Mouse (Mus musculus) MEL (cell line): ENCODE data around the gene Gsta4. TPM values are rescaled to one million over a fixed set of nuclear protein-coding genes. Genes with fewer than 3 reads are reported as not detected.

Source experiments
- DNase-seq: peaks from one replicate; pipeline ENCODE4 v3.0.0; 2011; ENCODE audit warnings: low read depth, low spot score
- H3K27ac ChIP-seq: 2 replicates; pipeline ENCODE4 v1.5.1; 2012; ENCODE audit warnings: low read depth, mild to moderate bottlenecking, control low read depth, low read length, moderate library complexity; ENCODE audit not compliant: control insufficient read depth
- H3K27me3 ChIP-seq, 2 experiments: fragments of 150-350 bp in 1 of 2; sonication (generic) in 1 of 2; 2 replicates each; pipeline ENCODE4 v1.6.1; 2012; ENCODE audit warnings: low read length in 2 of 2, mild to moderate bottlenecking in 2 of 2, improper control_type of control experiment in 1 of 2, moderate library complexity in 1 of 2; ENCODE audit not compliant: insufficient read depth in 2 of 2, control insufficient read depth in 1 of 2
- H3K36me3 ChIP-seq, 2 experiments: 2 replicates each; pipeline ENCODE4 v1.6.1; 2012 to 2014; ENCODE audit warnings: low read length in 2 of 2, improper control_type of control experiment in 1 of 2, inconsistent platforms in 1 of 2, mild to moderate bottlenecking in 1 of 2; ENCODE audit not compliant: insufficient read depth in 2 of 2, control insufficient read depth in 1 of 2
- H3K4me1 ChIP-seq, 2 experiments: fragments of 150-350 bp in 1 of 2; sonication (generic) in 1 of 2; 2 replicates each; pipeline ENCODE4 v1.6.1; 2012; ENCODE audit warnings: low read length in 2 of 2, improper control_type of control experiment in 1 of 2, mild to moderate bottlenecking in 1 of 2; ENCODE audit not compliant: insufficient read depth in 2 of 2, control insufficient read depth in 1 of 2
- H3K4me3 ChIP-seq, 2 experiments: fragments of 150-350 bp in 1 of 2; sonication (generic) in 1 of 2; 2 replicates each; pipeline ENCODE4 v1.5.1; 2012; ENCODE audit warnings: low read depth in 2 of 2, low read length in 2 of 2, mild to moderate bottlenecking in 2 of 2, moderate library complexity in 2 of 2, control low read depth in 1 of 2, improper control_type of control experiment in 1 of 2; ENCODE audit not compliant: control insufficient read depth in 1 of 2, insufficient read depth in 1 of 2
- H3K79me2 ChIP-seq: 2 replicates; pipeline ENCODE4 v1.6.1; 2012; ENCODE audit warnings: mild to moderate bottlenecking, low read length, moderate library complexity; ENCODE audit not compliant: control insufficient read depth, poor library complexity, insufficient read depth
- H3K9ac ChIP-seq: 2 replicates; pipeline ENCODE4 v1.6.1; 2012; ENCODE audit warnings: low read depth, mild to moderate bottlenecking, control low read depth, low read length, moderate library complexity; ENCODE audit not compliant: control insufficient read depth, poor library complexity, severe bottlenecking
- H3K9me3 ChIP-seq: fragments of 150-350 bp; sonication (generic); replicated peaks from 2 replicates; pipeline ENCODE4 v1.6.1; 2012; ENCODE audit warnings: mild to moderate bottlenecking, low read length, improper control_type of control experiment, moderate library complexity; ENCODE audit not compliant: insufficient read depth
- CHD2 ChIP-seq: IDR thresholded peaks from 2 replicates; pipeline ENCODE4 v1.6.1; 2011; ENCODE audit warnings: low read length, improper control_type of control experiment
- CTCF ChIP-seq, 3 experiments: IDR thresholded peaks in 2 of 3; conservative IDR thresholded peaks in 1 of 3; 2 replicates each; pipeline ENCODE4 v1.5.1; 2011 to 2012; ENCODE audit warnings: low read length in 3 of 3, low read depth in 2 of 3, mild to moderate bottlenecking in 2 of 3, improper control_type of control experiment in 1 of 3, inconsistent platforms in 1 of 3, mixed read lengths in 1 of 3, moderate library complexity in 1 of 3; ENCODE audit not compliant: control insufficient read depth in 1 of 3, insufficient read depth in 1 of 3, poor library complexity in 1 of 3, severe bottlenecking in 1 of 3
- E2F4 ChIP-seq: IDR thresholded peaks from 2 replicates; pipeline ENCODE4 v1.6.1; 2011; ENCODE audit warnings: low read depth, low read length, improper control_type of control experiment, borderline replicate concordance
- ELF1 ChIP-seq: IDR thresholded peaks from 2 replicates; pipeline ENCODE4 v1.6.1; 2014; ENCODE audit warnings: low read depth, mild to moderate bottlenecking, inconsistent platforms, low read length, improper control_type of control experiment, moderate library complexity
- EP300 ChIP-seq, 2 experiments: IDR thresholded peaks; 2 replicates each; pipeline ENCODE4 v1.6.1; 2011; ENCODE audit warnings: improper control_type of control experiment in 2 of 2, low read length in 2 of 2, low read depth in 1 of 2, mild to moderate bottlenecking in 1 of 2
- GABPA ChIP-seq: IDR thresholded peaks from 2 replicates; pipeline ENCODE4 v1.6.1; 2012; ENCODE audit warnings: low read depth, mild to moderate bottlenecking, inconsistent platforms, low read length, improper control_type of control experiment, moderate library complexity
- GATA1 ChIP-seq: IDR thresholded peaks from 2 replicates; pipeline ENCODE4 v1.6.1; 2011; ENCODE audit warnings: low read depth, low read length, improper control_type of control experiment
- HCFC1 ChIP-seq: IDR thresholded peaks from 2 replicates; pipeline ENCODE4 v1.6.1; 2012; ENCODE audit warnings: low read depth, mild to moderate bottlenecking, inconsistent platforms, low read length, improper control_type of control experiment, moderate library complexity
- KAT2A ChIP-seq: conservative IDR thresholded peaks from 2 replicates; pipeline ENCODE4 v1.6.1; 2012; ENCODE audit warnings: low read depth, low read length, improper control_type of control experiment, inconsistent platforms
- MXI1 ChIP-seq: IDR thresholded peaks from 2 replicates; pipeline ENCODE4 v1.6.1; 2011; ENCODE audit warnings: mild to moderate bottlenecking, low read depth, low read length, improper control_type of control experiment
- MYB ChIP-seq: IDR thresholded peaks from 2 replicates; pipeline ENCODE4 v1.6.1; 2011; ENCODE audit warnings: mild to moderate bottlenecking, low read depth, low read length, improper control_type of control experiment
- POLR2A ChIP-seq, 2 experiments: IDR thresholded peaks; 2 replicates each; pipeline ENCODE4 v1.6.1; 2011 to 2012; ENCODE audit warnings: low read length in 2 of 2, mild to moderate bottlenecking in 2 of 2, control low read depth in 1 of 2, improper control_type of control experiment in 1 of 2, low read depth in 1 of 2, moderate library complexity in 1 of 2; ENCODE audit not compliant: control insufficient read depth in 1 of 2, insufficient read depth in 1 of 2, poor library complexity in 1 of 2
- POLR2AphosphoS2 ChIP-seq: IDR thresholded peaks from 2 replicates; pipeline ENCODE4 v1.6.1; 2011; ENCODE audit warnings: low read length, improper control_type of control experiment
- POLR2AphosphoS5 ChIP-seq: IDR thresholded peaks from 2 replicates; pipeline ENCODE4 v1.6.1; 2012; ENCODE audit warnings: low read depth, borderline replicate concordance, mild to moderate bottlenecking, inconsistent platforms, low read length, moderate library complexity, mixed read lengths
- RAD21 ChIP-seq: IDR thresholded peaks from 2 replicates; pipeline ENCODE4 v1.6.1; 2011; ENCODE audit warnings: mild to moderate bottlenecking, low read depth, low read length, improper control_type of control experiment
- RCOR1 ChIP-seq: IDR thresholded peaks from 2 replicates; pipeline ENCODE4 v1.6.1; 2012; ENCODE audit warnings: low read depth, mild to moderate bottlenecking, inconsistent platforms, low read length, improper control_type of control experiment
- TAL1 ChIP-seq: IDR thresholded peaks from 2 replicates; pipeline ENCODE4 v1.6.1; 2012; ENCODE audit warnings: mild to moderate bottlenecking, inconsistent platforms, low read length, moderate library complexity, mixed read lengths
- TCF12 ChIP-seq: IDR thresholded peaks from 2 replicates; pipeline ENCODE4 v1.6.1; 2014; ENCODE audit warnings: low read depth, mild to moderate bottlenecking, inconsistent platforms, low read length, improper control_type of control experiment, moderate library complexity
- USF1 ChIP-seq: IDR thresholded peaks from 2 replicates; pipeline ENCODE4 v1.6.1; 2014; ENCODE audit warnings: low read depth, mild to moderate bottlenecking, inconsistent platforms, low read length, improper control_type of control experiment, moderate library complexity
- USF2 ChIP-seq, 2 experiments: IDR thresholded peaks; 2 replicates each; pipeline ENCODE4 v1.6.1; 2011 to 2012; ENCODE audit warnings: improper control_type of control experiment in 2 of 2, low read length in 2 of 2, borderline replicate concordance in 1 of 2, inconsistent platforms in 1 of 2, low read depth in 1 of 2, mild to moderate bottlenecking in 1 of 2; ENCODE audit not compliant: insufficient read depth in 1 of 2
- ZNF384 ChIP-seq: IDR thresholded peaks from 2 replicates; pipeline ENCODE4 v1.6.1; 2012; ENCODE audit warnings: low read depth, mild to moderate bottlenecking, inconsistent platforms, low read length, improper control_type of control experiment
- polyA plus RNA-seq, 2 experiments: library from polyadenylated mRNA; stranded (reverse) in 1 of 2; unstranded in 1 of 2; fragments of >175 nt in 1 of 2; fragments of >200 nt in 1 of 2; gene quantifications; 2 replicates each; pipeline versions ENCODE4 v1.2.1 to v1.2.4; 2012; ENCODE audit warnings: low replicate concordance in 2 of 2, low read depth in 1 of 2; ENCODE audit not compliant: insufficient read length in 2 of 2, insufficient read depth in 1 of 2, missing spikeins in 1 of 2
- total RNA-seq: library from RNA; depleted of rRNA; stranded (reverse); fragments of 300-350 nt; gene quantifications from 2 replicates; pipeline ENCODE4 v1.2.3, GENCODE M21; 2012

Gsta4 gene
- total and polyA plus RNA-seq, 3 experiments, result 5.0 to 9.8 TPM; not detected in 1

DNA sequence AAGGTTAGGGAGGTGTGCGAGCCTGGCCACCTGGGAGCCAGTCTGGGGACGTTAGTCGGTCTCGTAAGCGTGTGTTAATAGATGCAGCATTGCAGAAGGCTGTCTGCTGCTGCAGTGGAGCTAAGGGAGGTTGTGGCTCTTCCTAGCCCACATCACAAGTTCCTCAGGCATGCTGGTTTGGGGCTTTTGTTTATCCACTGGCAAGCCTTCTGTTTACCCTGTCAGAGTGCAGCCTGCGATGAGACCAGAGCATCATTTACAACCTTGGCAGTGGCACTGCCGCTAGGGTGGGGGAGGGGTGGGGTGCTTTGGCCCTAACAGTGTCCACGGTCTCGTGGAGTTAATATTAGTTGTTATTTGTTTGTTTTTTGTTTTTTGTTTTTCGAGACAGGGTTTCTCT, 19.3 kb upstream of the Gsta4 start:
- TF ChIP-seq EP300 (IDR thresholded peaks at IDR 0.05; ENCODE audit: low read depth in 1 of 2, low read length in 2 of 2) (no peak), ZNF384 (no peak), GATA1 (no peak)
- H3K4me1 ChIP-seq, result peaks cover 6 to 7% of the 10 kb centered on the region in 2 experiments; a peak in 3 of 4 replicates
- H3K4me3 ChIP-seq, result no peak overlapping the region
- H3K9ac ChIP-seq, result no peak overlapping the region
- no peaks in the 10 kb centered on the region for H3K9me3 ChIP-seq
- no peak overlapping the region for H3K27ac ChIP-seq
- peaks cover 2 to 3% of the 10 kb centered on the region in 2 experiments; a peak in 2 of 4 replicates for H3K36me3 ChIP-seq
- H3K27me3 ChIP-seq, result no peaks in the 10 kb centered on the region
- no peaks in the 10 kb centered on the region for H3K79me2 ChIP-seq
- no peak for DNase-seq

DNA sequence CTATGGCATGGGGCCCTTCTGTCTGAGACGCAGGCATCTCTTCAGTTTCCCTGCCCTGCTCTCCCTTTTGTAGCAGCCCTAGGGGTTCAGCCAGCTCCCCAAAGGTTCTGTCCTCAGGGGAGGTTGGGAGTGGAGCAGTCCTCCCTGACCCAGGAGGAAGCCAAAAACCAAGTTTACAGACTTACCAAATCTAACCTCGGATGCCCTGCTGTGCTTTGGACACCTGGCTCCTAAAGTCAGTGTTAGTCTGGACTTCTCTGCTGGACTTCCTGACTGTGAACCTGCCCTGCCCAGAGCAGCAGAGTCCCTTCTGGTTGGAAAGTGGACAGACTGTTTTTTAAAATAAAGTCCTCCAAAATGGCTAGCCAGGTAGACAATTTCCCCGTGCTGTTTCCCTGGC, 17.8 kb upstream of the Gsta4 start:
- Histone ChIP-seq H3K4me3 (no peak overlapping the region), H3K36me3 (peaks cover 0 to 3% of the 10 kb centered on the region in 2 experiments; a peak in 1 of 4 replicates), H3K9me3 (no peaks in the 10 kb centered on the region)
- no peak for TF ChIP-seq POLR2A (IDR thresholded peaks at IDR 0.05; ENCODE audit: control insufficient read depth in 1 of 2, insufficient read depth in 1 of 2, low read depth in 1 of 2, low read length in 2 of 2, poor library complexity in 1 of 2)
- no peak for TF ChIP-seq TAL1
- no peak for TF ChIP-seq TCF12
- TF ChIP-seq MYB, result no peak
- no peak for TF ChIP-seq KAT2A
- no peak for TF ChIP-seq USF2 (IDR thresholded peaks at IDR 0.05; ENCODE audit: borderline replicate concordance in 1 of 2, insufficient read depth in 1 of 2, low read depth in 1 of 2, low read length in 2 of 2)
- no peak for TF ChIP-seq ELF1
- no peak for TF ChIP-seq HCFC1
- no peak for TF ChIP-seq CHD2
- no peak for TF ChIP-seq CTCF (IDR thresholded peaks at IDR 0.05 in 2 of 3, conservative IDR thresholded peaks at IDR 0.05 in 1 of 3; ENCODE audit: control insufficient read depth in 1 of 3, insufficient read depth in 1 of 3, low read depth in 2 of 3, low read length in 3 of 3, poor library complexity in 1 of 3, severe bottlenecking in 1 of 3)
- TF ChIP-seq E2F4, result no peak
- TF ChIP-seq RAD21, result no peak
- no peak for TF ChIP-seq ZNF384
- TF ChIP-seq USF1, result no peak
- no peak for TF ChIP-seq GABPA
- TF ChIP-seq RCOR1, result no peak
- TF ChIP-seq MXI1, result no peak
- TF ChIP-seq POLR2AphosphoS2, result no peak
- TF ChIP-seq POLR2AphosphoS5, result no peak
- TF ChIP-seq, all 39 proteins: peak for 0
- Histone ChIP-seq H3K27ac (no peak overlapping the region), H3K4me1 (peaks cover 6 to 7% of the 10 kb centered on the region in 2 experiments; a peak in 3 of 4 replicates), H3K9ac (no peak overlapping the region), H3K79me2 (no peaks in the 10 kb centered on the region), H3K27me3 (no peaks in the 10 kb centered on the region)
- DNase-seq, result no peak
